Mouse (Mus musculus): Measurements from ENCODE around the gene Usf3.

The Usf3 gene

DNA sequence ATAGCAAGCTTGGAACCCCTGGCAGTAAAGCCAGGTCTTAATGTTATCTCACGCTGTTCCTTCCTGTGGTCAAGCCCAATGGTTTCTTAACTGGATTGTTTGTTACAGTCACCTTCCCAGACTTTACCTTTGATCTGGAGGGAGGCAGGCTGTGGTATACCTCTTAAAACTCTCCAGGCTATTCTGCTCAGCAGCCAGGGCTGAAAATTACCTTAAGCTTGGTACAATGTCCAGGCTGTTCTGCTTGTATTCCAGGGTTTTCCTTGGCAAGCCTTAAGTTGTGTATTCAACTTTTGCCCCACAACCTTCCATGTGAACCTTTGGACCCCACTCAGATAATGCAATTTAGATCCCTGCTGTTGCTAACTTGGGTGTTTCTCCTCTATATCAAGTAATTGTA lies 2.0 kb downstream of the Usf3 start:
- DNase-seq: peak; percentile 19

DNA sequence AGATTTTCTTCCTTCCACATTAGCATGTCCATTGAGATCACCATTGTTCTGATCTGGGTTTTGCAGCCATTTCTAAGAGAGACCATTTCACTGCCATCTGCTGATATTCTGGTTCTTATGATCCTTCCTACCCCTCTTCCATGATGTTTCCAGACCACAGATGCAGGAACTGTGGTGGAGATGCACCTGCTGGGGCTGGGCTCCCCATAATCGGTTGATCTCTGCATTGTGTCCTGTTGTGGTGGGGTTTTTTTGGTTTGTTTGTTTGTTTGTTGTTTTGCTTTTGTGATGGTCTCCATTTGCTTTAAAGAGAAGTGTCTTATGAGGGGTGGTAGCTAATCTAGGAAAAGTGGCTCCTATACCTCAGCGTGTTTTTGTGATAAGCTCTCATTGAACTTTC lies 3.5 kb downstream of the Usf3 start:
- no peak for DNase-seq

DNA sequence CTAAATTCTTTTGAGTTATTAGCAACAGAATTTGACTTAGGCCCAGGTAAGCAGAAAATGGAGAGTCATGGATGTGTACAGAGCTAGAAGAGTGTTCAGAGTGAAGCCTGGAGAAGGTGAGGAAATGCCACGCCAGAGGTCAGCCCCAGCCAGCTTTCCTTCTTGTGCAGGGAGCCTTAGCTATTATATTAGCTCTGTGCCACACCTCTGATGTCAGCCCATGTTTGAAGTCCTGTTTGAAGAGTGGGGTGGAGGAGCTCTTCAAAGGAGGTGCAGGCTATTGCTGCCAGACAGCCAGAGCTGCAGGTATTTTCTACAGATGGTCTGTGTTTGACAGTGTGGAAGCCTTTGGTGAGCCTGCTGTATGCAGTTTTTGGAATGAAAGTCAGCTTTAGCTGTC lies 5.5 kb downstream of the Usf3 start:
- DNase-seq: no peak

DNA sequence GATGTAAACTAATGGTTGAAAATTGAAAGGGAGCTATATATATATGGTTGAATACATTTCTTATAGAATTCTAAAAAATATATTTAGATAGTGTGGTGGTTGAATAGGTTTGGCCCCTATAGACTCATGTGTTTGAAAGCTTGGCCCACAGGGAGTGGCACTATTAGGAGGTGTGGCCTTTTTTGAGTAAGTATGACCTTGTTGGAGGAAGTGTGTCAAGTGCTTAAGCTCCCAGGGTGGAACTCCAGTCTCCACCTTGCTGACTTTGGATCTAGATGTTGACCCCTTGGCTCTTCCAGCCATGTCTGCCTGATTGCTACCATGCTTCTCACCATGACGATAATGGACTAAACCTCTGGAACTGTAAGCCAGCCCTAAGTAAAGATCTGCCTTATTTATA lies 9.6 kb downstream of the Usf3 start:
- no peak for DNase-seq

DNA sequence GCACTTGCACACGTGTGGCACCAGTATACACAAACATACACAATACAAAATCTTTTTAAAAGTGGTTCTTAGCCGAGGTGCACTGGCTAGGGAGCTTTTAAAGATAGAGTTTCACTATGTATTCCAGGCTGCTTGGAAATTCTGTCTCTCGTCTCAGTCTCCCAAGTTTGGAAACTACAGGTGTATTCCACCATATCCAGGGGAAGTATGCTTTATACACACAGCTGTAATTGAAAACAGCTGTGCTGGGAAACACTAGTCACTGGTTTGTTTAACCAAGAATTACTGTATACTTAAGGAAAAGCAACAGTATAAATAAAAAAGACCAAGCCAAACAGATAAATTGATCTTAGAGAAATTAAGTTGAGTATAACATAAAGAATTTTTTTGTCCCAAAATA lies 11.7 kb downstream of the Usf3 start:
- no peak for DNase-seq

DNA sequence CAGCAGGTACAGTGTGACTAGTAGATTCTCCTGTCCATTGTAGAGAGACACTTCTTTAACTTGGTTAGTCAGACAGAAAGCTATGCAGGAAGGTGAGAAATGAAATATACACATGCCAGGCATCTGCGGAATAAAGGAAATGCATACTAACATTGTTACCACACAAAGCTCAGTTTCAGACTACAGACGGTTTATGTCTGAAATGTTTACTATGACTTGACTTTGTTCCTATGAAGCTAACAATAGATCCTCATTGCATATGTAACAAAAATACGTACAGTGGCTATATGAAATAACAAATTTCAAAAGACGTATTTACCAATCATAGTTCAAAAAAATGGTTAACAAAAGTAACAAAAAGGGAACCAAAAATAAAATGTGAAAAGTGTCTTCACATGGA lies 14.1 kb downstream of the Usf3 start:
- no peak for DNase-seq

DNA sequence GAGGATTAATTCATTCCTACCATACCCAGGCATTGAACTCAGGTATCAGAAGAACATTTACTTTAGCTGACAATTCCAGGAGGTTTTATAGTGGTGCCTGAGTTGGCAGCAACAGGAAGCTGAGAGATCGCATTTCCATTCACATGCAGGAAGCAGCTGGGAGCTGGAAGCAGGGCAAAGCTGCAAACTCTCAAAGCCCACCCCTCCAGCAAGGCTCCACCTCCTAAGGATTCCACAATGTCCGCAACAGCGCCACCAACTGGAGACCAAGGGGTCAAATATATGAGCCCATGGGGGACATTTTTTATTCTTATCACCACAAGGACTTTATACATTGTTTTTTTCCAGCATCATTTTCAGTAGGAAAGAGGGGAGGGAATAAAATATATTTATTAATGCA lies 15.7 kb downstream of the Usf3 start:
- no peak for DNase-seq

DNA sequence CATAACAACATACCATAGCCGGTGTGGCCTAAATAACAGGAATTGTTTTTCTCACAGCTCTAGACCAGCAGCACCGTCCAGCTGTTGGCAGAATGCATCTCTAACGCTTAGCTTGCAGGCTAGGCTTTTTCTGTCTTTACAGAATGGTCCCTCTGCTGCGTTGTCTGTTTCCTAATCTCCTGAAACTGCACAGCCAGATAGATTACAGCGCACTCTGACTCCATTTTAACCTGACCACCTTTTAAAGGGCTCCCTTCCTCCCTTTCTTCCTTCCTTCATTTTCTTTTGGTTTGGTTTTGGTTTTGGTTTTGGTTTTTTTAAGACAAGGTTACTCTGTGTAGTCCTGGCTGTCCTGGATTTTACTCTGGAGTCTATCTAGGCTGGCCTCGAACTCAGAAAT lies 17.0 kb downstream of the Usf3 start:
- DNase-seq: no peak

DNA sequence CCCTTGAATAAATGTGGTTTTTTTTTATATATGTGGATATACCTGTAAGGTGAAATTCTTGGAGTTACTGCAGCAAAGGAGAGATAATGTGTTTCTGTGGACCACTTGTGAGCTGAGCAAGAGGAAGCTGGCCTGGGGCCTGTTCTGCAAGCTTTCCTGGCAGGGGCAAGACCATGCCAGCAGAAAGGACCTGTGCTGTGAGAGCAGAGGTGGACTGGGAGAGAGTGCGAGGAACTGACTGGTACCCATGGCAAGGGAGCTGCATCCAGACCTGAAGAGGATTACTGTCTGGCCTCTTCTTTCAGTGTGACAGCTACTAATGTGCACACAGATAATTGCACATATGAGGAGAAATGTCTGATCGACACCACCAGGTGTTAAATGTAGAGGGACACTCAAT lies 17.9 kb downstream of the Usf3 start:
- DNase-seq: no peak

DNA sequence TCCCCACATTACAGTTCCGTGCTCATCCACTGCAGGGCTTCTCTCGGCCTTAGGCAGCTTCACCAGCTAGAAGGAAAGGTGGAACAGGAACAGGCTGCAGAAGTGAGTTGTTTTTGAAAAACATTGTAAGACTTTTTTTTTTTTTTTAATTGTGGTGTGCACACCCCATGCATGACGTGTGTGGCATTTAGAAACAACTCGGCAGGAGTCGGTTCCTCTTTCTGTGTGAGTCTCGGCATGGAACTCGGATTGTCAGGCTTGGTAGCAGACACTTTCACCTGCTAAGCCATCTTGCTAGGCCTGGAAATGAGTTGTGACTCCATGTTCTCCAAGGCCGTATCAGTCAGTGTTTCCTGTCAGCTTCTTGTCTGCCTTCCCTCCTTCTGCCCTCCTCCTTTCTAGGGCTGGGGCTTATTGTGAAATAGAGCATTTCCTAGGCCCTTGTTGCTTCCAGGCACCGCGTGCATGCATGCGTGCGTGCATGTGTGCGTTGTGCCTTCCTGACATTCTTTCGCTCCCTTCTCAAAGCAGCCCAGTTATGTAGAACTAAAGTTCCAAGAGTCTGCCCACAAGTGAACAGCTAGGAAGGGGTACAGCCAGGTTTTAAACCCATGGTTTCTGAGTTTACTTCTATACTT lies 26.1 kb downstream of the Usf3 start:
- no peak for DNase-seq

DNA sequence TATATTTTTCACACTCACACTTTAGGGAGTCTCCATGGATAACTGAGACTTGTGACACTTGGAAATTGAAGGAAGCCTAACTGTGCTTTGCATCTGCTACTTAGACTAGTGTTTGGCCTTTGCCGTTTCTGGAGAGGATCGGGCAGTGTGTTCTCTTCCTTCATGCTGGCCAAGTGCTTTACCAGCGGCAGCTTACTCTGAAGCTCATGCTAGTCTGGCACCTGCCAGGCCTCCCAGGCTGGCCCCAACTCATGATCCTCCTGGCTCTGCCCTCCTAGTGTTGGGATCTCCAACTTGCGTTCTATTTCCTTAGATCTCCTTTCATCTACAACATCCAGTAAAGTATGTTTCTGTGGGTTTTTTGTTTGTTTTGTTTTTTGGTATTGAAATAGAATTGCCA lies 27.1 kb downstream of the Usf3 start:
- DNase-seq: no peak

DNA sequence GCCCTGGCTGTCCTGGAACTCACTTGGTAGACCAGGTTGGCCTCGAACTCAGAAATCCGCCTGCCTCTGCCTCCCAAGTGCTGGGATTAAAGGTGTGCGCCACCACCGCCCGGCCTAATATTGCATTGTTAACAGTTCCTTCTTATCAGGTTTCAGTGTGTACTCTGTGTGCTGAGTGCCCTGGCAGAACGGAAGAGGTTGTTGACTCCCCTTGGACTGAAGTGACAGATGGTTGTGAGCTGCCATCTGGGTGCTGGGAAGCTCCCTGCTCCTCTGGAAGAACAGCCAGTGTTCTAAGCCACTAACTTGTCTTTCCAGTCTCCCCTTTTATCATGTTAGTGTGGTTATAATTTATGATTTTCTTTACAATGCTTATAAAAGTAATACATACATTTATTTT lies 31.3 kb downstream of the Usf3 start:
- no peak for DNase-seq

DNA sequence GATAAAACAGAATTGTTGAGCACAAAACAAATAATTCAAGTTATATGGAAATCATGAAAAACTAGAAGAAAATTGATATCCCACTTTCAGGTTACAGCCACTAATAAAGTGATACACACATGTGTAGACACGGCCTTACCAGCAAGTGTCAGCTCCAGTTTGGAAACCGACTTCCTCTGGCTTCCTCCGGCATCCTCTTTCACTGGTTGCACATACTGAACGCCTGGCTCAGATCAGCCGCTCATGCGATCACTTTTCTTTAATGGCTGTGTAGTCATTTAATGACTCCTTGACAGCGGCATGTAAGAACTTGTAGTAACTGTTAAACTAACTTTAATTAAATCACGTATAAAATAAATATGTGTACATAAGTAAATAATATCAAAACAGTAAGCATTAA lies 32.9 kb downstream of the Usf3 start:
- no peak for DNase-seq

DNA sequence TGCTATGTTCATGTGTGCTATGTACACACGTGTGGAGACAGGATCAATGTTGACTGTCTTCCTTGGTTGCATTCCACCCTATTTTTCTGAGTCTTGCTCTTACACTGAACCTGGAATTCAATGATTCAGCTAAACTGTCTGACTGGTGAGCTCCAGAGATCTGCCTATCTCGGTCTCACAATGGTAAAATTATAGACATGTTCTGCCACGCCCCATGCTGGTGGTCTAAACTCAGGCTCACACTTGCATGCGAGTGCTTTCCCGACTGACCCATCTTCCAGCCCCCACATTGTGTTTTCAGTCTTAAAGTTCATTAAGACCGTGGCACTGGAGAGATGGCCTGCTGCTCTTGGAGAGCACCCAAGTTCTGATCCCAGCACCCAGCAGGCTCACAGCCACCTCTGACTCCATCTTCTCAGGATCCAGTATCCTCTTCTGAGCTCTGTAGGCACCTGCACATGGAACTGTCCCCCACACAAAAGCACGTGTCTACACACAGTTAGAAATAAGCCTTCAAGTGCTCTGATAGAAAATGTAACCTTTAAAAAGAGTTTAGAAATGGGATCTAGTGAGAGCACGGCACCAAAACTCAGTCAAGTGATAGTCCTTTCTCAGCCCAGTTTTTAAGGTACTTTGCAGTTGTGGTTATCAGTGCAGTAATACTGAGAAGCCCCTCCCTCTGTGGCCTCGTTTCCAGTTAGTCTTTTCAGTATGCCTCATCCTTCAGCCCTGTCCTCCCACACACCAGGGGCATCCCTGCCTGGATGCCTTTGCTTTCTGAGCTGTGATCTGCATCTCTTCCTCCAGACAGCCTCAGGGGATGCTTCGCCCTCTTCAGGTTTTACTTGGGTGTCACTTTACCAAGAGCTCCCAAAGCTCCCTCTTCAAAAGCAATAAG lies 37.4 kb downstream of the Usf3 start:
- no peak for DNase-seq

DNA sequence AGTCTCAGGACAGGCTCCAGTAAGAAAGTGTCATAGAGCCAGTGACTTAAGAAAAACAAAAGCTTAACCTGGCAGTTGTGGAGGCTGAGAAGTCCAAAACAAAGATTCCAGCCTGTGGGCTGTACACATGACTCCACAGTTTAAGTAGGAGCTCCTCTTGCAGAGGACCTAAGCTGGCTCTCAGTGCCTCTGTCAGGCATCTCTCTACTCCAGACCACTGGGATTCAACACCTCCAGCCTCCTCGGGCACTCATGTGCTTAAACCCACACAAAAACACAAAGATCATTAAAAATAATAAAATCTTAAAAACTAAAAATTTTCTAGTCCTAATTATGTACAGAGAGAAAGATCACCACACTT lies 38.0 kb downstream of the Usf3 start:
- DNase-seq: no peak

DNA sequence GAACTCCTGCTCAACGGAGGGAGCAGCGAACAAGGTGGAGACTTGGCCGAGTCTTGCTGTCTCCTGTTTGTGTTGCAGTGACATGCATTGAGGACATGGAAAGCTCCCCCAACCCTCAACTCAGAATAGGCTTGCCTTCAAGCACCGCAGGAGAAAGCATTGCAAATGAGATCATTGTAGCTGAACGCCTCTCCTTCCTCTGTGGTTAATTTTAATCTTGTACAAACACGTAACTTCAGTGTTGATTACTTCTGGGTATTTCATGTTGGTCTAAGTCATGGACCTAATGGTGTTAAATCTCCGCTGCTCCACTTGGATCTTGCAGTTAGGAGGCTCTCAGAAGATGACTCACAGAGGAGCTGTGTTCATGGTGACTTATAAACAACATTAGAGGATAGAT lies 39.7 kb downstream of the Usf3 start:
- no peak for DNase-seq

DNA sequence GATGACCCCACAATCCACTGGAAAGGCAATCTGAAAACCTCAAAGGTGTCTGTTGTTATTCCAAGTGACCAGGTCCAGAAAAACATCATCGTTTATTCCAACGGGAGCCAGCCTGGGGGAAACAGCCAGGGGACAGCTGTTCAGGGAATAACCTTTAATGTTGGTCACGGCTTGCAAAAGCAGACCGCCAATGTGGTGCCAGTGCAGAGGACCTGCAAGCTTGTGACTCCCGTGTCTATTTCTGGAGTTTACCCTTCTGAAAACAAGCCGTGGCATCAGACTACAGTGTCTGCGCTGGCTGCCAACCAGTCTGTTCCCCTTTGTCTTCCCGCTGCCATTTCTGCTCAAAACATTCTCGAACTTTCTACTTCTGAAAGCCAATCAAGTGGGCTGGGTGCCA lies 42.5 kb downstream of the Usf3 start:
- no peak for DNase-seq

DNA sequence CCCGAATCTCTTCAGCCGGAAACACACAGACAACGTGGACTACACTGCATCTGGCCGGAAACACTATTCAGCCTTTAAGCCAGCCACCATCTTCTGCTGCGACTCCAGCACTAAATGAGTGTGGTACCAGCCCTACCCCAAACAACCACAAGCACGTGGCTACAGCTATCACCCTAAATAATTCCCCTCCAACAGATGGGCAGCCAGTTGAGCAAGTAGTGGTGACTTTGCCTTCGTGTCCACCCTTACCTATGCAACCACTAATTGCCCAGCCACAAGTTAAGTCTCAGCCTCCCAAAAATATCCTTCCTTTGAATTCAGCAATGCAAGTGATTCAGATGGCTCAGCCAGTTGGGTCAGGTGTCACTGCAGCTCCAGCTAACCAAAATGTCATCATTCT lies 43.4 kb downstream of the Usf3 start:
- no peak for DNase-seq

DNA sequence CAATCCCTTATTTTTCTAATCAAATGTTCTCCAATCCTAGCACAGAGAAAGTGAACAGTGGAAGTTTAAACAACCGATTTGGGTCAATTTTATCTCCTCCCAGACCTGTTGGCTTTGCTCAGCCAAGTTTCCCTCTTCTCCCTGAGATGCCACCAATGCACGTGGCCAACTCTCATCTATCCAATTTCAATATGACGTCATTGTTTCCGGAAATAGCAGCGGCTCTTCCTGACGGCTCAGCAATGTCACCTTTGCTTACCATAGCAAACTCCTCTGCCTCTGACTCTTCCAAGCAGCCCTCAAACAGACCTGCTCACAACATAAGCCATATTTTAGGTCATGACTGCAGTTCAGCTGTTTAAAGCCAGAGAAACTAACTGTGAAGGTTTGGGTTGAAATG lies 48.4 kb downstream of the Usf3 start:
- DNase-seq: no peak

DNA sequence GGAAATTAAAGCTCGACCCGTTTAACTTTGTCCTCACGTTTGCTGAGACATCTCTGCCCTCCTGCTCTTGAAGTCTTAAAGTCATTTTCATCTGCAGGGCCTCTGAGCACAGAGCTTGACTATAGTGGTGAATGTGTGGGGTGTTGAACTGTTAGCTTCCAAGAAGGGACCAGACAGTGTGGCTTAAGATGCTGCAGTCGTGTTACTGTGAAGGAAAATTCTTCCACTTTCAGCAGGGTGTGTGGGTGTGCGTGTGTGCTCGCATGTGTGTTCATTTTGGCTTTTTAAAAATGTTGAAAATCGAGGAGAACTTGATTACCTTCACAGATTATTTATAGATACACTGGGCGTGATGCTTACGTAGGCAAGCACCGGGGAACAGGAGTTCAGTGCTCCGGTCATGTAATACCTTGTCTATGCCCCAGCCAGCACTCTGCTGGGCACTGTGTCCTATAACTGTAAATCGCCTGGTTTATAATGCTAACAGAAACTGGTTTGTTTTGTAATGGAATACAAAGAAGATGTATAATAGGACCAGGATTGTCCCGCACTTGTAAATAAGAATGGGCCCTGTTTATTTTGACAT lies 53.8 kb downstream of the Usf3 start:
- DNase-seq: no peak

DNA sequence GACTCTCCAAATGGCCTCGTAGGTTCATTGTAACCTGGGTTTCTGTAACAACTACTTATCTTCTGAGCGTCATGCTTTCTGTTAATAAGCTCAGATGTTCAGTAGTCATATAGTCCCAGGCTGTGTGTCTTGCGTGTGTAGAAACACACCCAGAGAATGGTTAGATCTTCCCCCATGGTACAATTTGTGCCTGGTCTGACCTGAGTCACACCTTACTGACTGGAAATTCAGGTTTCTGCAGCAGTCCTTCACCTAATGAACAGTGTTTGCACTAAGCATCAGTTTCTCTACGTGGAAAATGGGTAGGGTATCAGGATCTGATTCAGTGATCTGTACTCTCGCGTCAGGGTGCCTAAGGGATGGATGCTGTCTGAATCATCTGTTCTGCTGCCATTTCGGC lies 60.0 kb downstream of the Usf3 start:
- DNase-seq: no peak

DNA sequence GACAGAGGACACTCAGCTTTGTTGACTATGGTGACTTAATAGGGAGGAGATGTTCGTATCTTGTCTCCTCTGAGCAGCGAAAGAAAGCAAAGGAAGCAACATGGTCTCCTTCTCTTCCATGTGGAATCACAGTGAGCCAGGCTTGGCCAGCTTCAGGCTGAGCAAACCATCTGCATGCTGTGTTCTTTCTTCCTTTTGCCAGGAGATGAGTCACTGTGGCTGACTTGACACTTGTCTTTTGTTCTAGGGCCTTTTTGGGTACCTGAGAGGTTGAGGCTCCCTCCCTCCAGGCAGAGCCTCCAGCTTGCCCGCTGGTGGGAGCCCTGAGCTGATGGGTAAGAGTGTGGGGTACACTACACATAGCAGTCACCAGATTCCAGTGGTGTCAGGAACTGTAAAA lies 64.8 kb downstream of the Usf3 start:
- DNase-seq: no peak

DNA sequence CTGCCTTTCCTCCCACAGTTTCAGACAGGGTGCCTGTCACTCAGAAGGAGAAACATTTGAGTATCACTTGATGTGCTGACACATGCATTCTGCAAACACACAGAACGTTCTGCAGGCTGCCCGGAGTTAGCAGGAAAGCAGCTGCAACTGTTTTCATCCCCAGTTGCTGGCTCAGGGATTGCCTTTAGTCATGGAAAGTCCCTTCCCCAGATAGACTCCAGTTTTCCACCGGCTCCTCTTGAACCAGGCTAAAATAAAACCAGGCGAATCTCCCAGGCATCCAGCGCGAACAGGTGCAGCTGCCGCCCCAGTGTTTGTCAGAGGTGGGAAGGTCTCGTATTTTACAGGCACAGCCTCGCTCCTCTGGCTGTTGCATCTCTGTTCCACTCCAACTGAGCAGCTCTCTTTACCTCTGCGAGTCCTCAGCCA lies 65.8 kb downstream of the Usf3 start:
- DNase-seq: no peak

DNA sequence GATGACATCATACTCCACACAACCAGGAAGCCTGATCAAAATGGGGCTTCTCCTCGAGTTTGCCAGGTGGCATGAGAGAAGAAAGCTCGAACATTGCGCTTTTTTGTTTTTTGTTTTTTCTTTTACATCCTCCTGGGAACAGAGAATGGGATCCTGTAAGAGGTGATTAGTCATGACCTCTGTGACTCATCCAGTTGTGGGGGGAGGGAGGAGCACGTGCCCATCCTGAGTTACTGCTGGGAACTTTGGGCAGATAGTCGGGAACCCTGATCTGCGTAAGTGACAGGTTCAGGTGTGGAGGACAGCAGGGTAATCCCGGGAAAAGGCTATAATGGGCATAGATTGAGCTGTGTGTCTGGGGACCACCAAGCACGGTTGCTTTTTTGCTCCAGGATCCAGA lies 67.4 kb downstream of the Usf3 start:
- DNase-seq: no peak

DNA sequence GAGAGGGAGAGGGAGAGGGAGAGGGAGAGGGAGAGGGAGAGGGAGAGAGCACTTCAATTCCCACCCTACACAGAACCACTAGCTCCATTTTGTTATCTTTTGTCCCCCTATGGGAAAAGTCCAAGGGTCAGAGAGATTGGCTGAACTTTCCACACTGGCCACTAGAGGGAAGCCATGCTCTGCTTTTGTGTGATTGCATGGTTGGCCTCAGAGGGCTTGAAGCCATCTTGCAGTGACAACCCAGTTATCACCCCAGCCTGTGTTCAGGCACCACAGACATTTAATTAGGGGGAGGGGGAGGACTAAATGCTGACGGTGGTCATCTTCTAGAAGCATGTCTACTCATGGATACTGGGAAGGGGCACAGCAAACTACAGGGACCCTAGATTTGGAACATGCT lies 69.6 kb downstream of the Usf3 start:
- DNase-seq: peak; percentile 84

Data from kidney, postnatal 10 days (tissue).